Mouse (Mus musculus): ENCODE results near the gene Clcn3.

Gene Clcn3

DNA sequence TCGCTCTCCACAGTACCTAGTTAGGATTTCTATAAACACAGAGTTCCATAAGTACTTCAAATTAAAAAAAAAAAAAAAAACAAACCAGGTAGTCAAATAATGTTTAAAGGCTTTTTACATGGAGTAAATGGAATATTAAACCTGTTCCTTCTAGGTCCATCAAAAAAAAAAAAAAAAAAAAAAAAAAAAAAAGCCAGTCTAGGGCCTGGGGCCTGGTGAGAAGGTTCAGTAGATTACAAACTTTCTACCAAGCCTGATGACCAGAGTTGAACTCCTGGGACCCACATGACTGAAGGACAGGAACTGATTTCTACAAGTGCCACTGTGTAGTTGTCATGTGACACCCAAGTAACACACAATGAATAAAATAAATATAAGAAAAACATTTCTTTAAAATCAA, 31.3 kb downstream of the Clcn3 start:
- DNase-seq, result no peak

DNA sequence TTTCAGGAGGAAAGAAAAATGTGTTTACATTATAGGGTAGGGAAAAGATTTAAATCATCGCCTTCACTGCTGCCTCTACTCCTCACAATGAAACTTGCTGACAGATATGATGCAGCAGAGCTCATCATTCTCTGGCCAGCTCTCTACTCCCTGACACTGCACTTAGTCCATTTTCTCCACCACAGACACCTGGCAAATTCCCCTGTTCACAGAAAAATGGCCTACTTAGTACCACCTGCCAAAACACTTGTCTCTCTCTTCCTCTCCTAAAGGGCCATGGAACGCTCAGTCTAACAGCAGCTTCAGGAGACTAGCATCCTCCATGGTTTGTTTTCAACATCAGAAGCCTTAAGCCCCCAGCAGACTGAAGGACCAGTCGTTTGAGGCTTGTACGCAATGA, 31.8 kb downstream of the Clcn3 start:
- peak; percentile 54 to 62 for DNase-seq

DNA sequence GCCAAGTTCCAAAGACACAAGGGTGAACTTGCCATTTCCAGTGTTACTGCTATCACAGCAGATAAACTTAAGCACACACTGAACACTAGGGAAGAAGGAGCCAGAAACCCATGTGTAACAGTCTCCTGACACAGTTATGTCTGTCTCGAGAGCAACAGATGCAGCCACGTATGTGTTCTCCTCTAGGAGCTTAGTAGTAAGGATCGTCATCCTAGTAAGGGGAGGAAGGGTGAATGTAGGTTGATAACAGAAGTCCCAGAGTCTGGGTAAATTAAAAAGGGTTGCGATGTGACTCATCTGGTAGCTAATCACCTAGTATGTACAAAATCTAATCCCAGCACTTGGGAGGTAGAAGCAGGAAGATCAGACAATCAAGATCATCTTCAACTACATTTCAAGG, 33.2 kb downstream of the Clcn3 start:
- no peak for DNase-seq

DNA sequence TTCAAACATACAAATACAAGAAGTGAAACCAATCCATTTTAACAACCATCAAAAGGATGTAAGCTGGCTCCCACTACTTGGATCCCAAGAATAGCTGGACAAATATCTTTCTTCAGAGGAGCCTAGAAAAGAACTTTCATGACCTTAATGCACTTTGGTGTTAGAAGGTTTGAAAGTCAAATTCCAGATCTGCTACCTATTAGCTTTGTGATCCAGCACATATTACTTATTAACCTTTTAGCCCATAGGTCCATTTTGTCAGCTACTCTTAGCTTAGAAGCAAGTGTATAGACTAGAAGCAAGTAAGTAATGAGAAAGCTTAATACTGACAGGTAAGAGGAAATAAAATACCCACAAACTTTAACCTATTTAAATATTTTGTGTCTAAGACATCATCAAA, 35.6 kb downstream of the Clcn3 start:
- DNase-seq, result no peak

DNA sequence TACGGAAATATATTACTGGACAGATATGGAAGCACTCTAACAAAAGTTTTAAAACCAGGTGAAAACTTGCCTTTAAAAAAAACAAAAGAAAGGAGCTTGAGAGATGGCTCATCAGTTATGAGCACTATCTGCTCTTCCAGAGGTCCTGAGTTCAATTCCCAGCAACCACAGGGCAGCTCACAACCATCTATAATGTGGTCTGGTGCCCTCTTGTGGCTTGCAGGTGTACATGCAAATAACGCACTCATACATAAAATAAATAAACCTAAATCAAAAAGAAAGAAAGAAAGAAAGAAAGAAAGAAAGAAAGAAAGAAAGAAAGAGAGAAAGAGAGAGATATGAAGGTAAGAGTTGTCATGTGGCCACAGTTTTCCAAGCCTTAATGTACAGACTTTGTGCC, 40.2 kb downstream of the Clcn3 start:
- no peak for DNase-seq

DNA sequence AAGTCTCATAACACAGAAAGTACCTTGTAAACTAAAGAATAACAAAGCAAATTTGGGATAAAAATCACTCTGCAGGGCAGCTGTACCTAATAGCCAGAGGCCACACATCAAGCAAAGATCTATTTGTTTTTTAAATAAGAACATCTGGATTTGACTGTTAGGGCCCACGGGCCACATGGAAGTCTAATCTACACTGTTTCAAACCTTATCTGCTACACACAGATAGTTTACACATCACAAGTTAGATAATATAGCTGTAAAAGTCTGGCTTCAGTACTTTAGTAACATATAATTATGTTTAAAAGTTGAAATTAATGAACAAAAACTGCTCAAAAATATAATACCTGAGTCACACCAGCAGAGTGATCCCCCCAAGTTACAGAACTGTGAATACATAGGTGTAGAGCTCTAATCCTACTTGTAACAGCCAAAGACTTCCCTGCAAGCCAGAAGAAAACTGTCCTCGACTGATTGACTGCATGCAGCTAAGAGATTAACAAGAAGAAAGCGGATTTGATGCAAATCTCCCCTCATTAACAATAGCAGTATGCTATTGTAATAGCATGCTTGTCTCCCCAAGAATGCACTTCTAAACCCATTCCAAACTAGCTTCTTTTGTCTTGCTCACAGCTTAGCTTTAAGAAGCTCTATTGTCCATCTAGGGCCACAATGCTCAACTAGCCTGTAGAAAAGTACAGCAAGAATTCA, 44.2 kb downstream of the Clcn3 start:
- no peak for DNase-seq

DNA sequence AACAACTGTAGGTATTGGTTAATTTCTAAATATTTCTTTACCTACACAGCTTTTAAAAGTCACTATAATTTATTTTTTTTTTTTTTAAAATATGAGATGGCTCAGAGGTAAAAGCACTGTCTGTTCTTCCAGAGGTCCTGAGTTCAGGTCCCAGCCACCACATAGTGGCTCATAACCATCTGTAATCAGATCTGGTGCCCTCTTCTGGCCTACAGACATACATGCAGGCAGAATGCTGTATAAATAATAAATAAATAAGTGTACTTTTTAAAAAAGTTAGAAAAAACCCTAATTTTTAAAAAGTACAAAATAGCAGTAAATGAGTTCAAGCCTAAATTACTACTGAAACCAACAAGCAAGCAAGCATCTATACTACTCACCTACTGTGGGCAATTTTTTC, 49.5 kb downstream of the Clcn3 start:
- DNase-seq, result no peak

DNA sequence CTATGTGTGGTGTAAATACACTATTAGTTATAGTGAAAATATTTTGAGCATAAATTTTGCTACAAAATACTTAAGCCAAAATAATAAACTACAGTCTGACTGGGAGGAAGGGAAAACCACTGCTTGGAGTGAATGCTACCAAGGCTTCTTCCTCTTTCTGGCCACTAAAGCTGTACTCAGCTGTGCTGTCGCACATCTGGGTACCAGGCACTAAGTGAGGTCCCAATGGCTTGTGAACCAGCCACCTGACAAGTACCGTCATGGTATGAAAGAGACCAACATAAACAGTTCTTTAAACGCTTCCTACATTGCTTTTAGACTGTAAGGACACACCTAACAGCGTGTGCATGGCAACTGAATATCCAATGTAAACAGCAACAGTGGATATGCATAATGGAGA, 62.9 kb downstream of the Clcn3 start:
- DNase-seq, result no peak

DNA sequence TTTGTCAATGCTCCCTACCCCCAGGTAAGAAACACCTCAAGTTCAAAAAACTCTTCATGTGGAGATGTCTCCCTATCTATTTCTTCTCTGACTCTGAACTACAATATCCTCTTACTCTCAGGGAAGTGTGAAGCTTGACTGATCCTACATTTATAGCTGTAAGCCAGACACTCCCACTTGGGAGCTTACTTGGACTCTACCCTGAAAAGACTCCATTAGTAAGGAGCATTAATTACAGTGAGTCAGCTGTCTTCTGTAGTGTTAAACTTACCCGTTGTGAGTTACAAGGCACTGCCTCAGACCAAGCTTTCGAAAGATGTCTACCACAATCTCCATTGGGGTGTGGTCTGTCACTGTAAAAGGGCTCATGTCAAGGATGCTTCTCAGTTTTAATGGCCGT, 64.0 kb downstream of the Clcn3 start:
- DNase-seq, result no peak

DNA sequence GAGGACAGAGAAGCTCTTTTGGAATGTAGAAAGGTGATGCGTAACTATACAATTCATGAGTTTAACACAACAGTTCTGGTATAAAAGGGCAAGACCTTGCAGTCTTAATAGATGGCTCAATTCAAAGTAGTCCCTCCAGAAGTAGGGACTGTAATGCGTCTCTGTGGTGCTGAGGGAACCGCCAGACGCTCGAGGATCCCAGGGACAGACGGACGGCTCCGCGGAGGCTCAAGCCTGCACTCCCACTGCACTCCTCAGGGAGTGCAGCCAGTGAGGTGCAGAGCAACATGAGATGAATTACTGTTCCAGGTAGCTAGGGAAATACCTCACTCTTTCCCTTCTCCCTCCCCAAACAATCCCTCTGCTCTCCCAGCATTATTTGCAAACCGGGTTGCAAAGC, 70.5 kb downstream of the Clcn3 start:
- DNase-seq, result no peak

DNA sequence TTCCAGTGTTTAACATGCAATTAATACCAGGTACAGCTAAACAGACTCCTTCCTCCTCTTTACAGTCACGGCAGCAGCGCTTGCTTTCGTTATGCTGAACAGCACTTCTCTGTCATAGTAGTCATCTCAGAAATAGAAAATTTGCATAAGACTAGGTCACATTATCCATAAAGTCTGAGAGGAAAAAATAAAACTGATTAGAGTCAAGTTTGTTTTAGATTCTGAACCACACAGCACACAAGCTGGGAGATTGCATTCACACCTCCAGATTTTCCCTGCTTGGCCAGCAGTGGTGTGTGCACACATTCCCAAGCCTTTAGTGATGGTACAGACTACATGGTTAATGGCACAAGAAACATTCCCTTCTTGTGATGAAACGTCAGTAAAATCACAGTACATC, 71.0 kb downstream of the Clcn3 start:
- no peak for DNase-seq

DNA sequence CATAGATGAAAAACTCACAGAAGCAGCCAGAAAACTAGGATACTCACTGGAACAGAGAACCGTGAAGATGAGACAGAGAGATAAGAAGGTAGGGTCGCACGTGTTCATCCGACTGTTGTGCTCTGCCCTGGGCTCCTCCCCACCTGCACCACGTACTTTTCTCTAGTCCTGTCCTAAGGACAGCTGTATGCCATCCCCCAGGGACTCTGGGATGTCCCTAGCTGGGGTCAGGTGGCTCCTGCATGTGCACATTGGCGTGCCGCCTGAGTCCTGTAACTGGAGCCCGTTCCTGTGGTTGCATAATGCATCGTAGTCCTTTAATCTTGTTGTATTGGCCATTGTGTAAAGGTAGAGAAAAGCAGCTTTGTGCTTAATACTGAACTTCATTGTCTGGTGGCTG, 83.0 kb downstream of the Clcn3 start:
- DNase-seq, result peak in 1 of 2 experiments; percentile 19

DNA sequence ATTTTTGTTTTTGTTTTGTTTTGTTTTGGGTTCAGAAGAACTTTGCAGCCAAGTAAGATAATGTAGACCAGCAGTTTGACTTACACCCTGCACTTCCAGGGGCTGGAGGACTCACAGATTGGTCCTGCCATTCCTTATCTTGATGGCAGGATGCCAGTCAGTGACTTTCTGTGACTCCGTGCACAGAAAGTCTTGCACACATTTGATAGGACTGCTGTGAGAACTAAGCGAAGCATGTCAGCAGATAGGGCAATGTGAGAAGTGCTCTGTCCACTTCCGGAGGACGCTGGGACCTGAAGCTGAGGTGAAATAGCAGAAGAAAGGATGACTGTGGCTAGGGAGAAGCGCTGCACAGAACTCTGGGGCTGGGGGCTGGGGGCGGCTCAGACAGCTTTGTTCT, 87.2 kb downstream of the Clcn3 start:
- no peak for DNase-seq

DNA sequence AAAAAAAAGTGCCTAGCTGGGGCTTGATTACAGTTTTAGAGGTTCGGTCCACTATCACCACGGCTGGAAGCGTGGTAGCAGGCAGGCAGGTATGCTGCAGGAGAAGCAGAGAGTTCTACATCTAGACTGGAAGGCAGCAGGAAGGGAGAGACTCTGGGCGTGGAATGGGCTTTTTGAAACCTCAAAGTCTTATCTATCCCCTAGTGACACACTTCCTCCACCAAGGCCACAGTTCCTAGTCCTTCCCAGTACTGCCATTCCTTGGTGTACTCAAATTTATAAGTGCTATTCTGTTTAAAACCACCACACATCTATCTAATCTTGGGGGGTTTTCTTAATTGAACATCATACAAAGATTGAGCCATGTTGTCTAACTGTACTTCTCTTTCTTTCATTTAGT, 91.3 kb downstream of the Clcn3 start:
- DNase-seq, result no peak

DNA sequence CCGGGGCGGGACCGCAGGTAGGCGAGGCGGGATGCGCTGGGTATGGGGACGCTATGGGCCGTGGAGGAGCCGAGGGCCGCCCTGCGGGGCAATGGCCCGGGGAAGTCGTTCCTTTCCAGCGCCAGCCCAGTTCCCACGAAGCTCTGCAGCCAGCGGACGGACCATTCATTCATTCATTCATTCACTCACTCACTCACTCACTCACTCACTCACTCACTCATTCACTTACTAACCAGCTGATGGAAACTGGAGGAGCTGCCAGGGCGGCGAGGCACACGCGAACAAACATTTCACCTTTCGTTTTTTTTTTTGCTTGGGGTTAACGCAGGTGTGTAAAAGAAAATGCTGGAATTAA, 92.6 kb downstream of the Clcn3 start:
- no peak for DNase-seq

DNA sequence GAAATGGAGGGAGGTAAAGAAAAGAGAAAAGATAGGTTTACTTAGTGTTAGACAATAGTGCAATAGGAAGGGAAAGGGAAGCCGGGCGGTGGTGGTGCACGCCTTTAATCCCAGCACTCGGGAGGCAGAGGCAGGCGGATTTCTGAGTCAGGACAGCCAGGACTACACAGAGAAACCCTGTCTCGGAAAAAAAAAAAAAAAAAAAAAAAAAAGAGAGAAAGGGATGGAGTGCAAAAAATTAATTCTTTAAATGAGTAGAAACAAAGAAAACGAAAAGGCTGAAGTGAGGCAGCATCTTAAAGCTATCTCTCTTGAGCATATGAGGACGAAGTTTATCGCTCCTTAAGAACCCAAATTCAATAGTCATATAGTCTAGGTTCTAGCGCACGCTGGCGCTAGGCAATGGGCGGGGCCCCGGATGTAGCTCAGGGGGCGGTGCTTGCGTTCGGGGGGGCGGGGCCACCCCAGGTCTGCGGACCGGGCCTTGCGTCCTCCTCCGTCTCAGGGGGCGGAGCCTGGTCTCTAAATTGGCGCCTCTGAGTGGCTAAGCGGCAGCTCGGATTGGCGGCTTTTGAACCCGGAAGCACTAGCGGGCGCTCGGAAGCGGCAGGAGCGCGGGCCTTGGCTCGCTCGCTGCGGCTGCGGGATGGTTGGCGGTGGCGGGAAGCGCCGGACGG, 93.1 kb downstream of the Clcn3 start, which contains the start of gene Hpf1:
TSS of gene Hpf1 (plus strand) at position 576 of the 677 bp plus-strand sequence.
- DNase-seq, result peak; percentile 94 to 99

DNA sequence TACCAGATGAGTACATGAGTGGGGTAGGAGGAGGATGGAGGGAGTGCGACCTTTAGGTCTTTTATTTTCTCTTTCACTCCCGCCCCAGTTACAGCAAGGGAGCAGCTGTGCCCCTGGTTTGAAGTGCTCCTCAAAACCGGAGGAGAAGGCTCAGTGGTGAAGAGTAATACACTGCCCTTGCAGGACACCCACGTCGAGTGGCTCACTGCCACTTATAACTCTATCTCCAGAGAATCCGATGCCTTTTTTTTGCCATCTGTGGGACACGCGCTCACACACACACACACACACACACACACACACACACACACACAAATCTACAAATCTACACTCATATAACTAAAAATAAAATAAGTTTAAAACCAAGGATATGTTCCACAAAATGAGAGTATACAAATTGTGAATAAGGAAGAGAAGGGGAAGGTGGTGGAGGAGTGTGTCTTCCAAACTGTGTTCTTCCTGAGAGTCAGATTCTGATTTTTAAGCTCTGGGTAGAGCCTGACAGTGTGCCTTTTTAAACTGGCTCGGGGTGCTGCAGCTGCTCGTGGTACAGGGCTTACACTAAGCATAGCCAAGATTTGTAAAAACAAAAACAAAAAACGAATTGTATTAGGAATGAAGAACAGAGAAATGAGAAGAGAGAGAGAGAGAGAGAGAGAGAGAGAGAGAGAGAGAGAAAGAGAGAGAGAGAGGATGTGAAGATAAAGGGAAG, 93.8 kb downstream of the Clcn3 start:
- no peak for DNase-seq

DNA sequence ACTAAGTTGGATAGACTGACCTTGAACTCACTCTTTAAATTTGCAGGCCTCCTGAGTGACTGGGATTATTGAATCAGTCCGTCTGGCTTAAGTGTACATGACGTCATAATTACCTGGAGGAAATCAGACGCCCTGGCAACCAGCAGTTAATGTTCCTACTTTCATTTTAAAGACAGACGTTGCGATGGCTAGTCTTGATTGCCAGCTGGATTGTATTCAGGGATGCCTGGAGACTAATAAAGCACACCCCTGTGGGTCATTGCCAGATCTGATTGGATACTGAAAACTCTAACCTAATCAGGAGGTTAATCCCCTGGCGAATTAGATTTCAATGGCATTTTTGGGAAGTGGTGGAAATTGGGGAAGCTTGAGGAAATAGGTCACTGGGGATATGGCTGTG, 96.4 kb downstream of the Clcn3 start:
- no peak for DNase-seq

DNA sequence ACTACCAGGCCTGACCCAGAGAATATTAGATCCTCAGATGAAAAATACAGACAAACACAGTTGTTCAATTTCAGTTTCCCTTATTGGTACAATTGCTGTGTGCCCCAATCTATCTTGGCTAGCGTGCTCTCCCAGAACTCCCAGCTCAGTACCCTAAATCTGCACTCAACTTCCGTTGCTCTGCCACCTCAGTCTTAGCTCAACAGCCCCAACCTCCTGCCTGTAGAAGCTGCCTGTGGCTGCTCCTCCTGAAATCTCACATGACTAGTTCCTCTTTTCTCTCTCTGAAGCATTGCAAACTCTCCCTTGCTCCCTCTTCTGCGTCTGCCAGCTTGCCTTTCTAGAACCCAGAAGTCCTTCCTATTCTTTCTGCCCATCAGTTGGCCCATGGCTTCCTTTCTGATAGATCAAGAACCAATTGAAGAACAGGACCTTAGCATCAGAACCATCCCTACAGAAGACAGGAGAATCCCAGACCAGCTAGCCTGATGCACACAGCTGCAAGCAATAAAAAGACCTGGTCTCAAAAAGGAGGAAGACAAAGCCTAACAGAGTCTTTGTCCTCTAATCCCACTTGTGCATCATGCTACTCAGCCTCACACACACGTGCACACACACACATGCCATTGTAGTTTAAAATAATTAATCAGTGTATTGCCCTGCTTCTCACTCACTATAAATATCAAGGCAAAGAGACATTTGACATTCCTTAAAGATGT, 99.5 kb downstream of the Clcn3 start:
- DNase-seq, result no peak

DNA sequence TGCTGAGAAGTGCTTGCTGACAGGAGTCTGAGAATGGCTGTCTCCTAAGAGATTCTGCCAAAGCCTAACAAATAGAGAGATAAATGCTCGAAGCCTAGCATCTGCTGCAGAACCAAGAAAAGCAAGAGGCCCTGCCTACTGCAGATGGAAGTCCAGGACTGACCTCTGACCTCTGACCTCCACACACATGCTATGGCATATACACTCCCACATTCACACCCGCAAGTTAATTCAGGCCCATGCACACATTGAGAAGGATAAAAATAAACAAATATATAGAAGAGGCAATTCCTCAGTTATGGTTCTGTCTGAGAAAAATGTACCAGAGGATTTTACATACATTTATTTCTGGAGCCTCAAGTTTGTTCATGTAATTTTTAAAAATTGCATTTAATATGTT, 104.5 kb downstream of the Clcn3 start:
- DNase-seq, result no peak

DNA sequence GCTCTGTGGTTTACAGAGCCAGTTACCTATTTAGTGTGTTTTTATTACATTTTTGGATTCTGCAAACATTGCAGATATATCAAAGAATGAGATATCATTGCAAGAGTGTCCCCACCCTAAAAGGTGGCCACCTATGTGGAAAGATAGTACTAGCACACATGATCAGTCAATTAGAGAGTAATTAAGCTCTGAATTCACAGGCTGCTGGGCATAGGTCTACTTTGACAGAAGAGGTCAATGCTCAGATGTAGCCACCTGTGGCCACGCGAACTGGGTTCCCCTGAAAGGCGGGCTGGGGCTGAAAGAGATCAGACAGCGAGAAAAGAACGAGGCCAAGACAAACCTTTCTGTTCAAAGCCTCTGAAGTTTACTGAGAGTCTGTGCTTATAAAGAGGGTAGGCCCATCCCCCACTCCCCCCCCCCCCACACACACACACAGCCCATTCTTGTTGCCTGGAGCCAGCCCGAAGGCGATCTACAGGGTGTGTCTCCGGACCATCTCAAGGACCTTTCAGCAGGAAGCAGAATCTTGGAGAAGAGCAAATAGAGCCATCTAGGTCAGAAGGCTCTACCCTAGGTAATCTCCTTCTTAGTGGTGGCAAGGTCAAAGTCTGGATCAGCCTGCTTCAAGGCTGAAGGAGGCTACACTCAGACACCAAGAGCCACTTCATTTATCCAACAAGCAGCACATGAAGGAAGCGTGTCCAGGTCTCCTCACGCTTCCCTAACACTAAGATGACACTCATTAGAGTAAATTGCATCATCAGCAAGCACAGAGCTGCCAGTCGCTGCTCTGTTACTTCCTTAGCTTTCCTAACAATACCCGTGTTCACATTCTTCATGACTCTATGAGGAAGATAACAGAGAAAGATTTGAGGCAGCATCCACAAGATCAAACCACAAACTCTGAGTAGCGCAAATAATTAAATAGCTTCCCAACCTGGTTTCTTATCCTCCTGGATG, 112.6 kb downstream of the Clcn3 start:
- no peak for DNase-seq

DNA sequence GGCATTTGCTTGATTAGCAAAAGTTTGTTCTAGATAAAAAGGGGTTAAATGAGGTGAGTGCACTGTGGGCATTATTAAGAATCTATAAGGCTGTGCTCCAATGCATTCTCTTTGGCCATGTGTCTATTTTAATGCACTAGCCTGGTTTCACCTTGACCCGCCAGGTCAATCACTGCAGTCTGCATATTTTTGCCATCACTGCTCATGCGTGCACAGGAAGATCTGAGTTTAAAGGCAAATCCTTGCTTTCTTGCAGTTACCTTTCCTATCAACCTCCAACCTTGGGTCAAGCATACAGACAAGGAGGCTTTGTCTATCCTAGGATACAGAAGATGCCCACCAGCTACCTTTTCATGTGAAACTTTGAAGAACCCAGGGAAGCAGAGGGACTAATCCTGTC, 113.3 kb downstream of the Clcn3 start:
- no peak for DNase-seq

Measured in cerebellum, adult 18-20 months (tissue).